29 mouse cellular contexts compared by ENCODE assay signal in genomic region chr16:88651952-88652351, GRCm38 (mm10). TPM values are rescaled to one million over a fixed set of nuclear protein-coding genes. Genes with fewer than 3 reads are reported as not detected.
DNase-seq lines count a peak whose midpoint lies in the region; ATAC-seq and TF ChIP-seq lines count a peak whose summit lies in the region.
"Had no signal": no experiment of that assay in that cellular context is flagged by ENCODE, and none has a peak within 500 bp of the region (broad histone marks: within the 10 kb centered on the region; RNA-seq: fewer than 3 reads in every experiment).

No protein-coding gene starts in this region.

- H3K27me3 ChIP-seq in kidney, adult 2 months (replicated peaks; ENCODE audit: control insufficient read depth, insufficient read depth, low read length) = no peaks in the 10 kb centered on the region
- H3K27me3 ChIP-seq in kidney, embryonic 15.5 days = no peaks in the 10 kb centered on the region
- H3K27me3 ChIP-seq in kidney, embryonic 14.5 days (ENCODE audit: control insufficient read depth, insufficient read depth, low read length) = no peaks in the 10 kb centered on the region
- H3K27me3 ChIP-seq: embryonic facial prominence, embryonic 13.5 days; forebrain, embryonic 12.5 days; forebrain, embryonic 15.5 days; heart, embryonic 12.5 days; heart, embryonic 15.5 days; hindbrain, embryonic 13.5 days had no signal

- no peak overlapping the region for H3K27ac ChIP-seq in kidney, adult 2 months (ENCODE audit: insufficient read depth, low read depth, low read length)
- no peak overlapping the region for H3K27ac ChIP-seq in kidney, embryonic 15.5 days
- no peak overlapping the region for H3K27ac ChIP-seq in kidney, embryonic 14.5 days (ENCODE audit: low read depth, low read length)
- H3K27ac ChIP-seq: embryonic facial prominence, embryonic 10.5 days; embryonic facial prominence, embryonic 13.5 days; forebrain, embryonic 12.5 days; forebrain, embryonic 15.5 days; heart, embryonic 15.5 days; hindbrain, embryonic 10.5 days; hindbrain, embryonic 13.5 days had no signal

- no peak for TF ChIP-seq CTCF in kidney, adult 2 months (conservative IDR thresholded peaks at IDR 0.05; ENCODE audit: insufficient read depth, insufficient read length, low read depth, low read length)

- DNase-seq in kidney, adult 2 months = peak; percentile 63
- no peak for DNase-seq in kidney, postnatal 4 days
- peak; percentile 8 to 46 for DNase-seq in kidney, postnatal 25 days
- peak; percentile 25 to 31 for DNase-seq in kidney, postnatal 36 days
- DNase-seq: adrenal gland, adult 2 months; adrenal gland, postnatal 14 days; cerebellum, adult 11 months; cerebellum, adult 2 months; cerebellum, adult 9-11 months; cerebellum, postnatal 25 days; embryo, embryonic 11 days; gastrocnemius, postnatal 25 days; heart, adult 18-20 months; heart, postnatal 10 days; heart, postnatal 36 days had no signal

- H3K9ac ChIP-seq in kidney, embryonic 15.5 days = no peak overlapping the region
- H3K9ac ChIP-seq in kidney, embryonic 14.5 days (ENCODE audit: low read depth, low read length) = no peak overlapping the region
- H3K9ac ChIP-seq: embryonic facial prominence, embryonic 13.5 days; forebrain, embryonic 12.5 days; forebrain, embryonic 15.5 days; heart, embryonic 12.5 days; heart, embryonic 15.5 days; hindbrain, embryonic 13.5 days had no signal

- TF ChIP-seq POLR2A in kidney, adult 2 months (IDR thresholded peaks at IDR 0.05; ENCODE audit: low read depth, low read length) = no peak

- no peak overlapping the region for H3K4me3 ChIP-seq in kidney, adult 2 months (ENCODE audit: insufficient read depth, low read depth, low read length)
- H3K4me3 ChIP-seq in kidney, embryonic 15.5 days (replicated peaks) = no peak overlapping the region
- H3K4me3 ChIP-seq in kidney, embryonic 14.5 days (ENCODE audit: low read length) = no peak overlapping the region
- H3K4me3 ChIP-seq: embryonic facial prominence, embryonic 10.5 days; embryonic facial prominence, embryonic 13.5 days; erythroblast, embryonic 14.5 days; forebrain, embryonic 12.5 days; forebrain, embryonic 15.5 days; heart, embryonic 12.5 days; heart, embryonic 15.5 days; hindbrain, embryonic 10.5 days; hindbrain, embryonic 13.5 days had no signal

- no peak overlapping the region for H3K4me2 ChIP-seq in kidney, embryonic 15.5 days
- no peak overlapping the region for H3K4me2 ChIP-seq in kidney, embryonic 14.5 days (replicated peaks; ENCODE audit: low read depth, low read length)
- H3K4me2 ChIP-seq: embryonic facial prominence, embryonic 13.5 days; forebrain, embryonic 12.5 days; forebrain, embryonic 15.5 days; heart, embryonic 12.5 days; heart, embryonic 15.5 days; hindbrain, embryonic 13.5 days had no signal

- no peaks in the 10 kb centered on the region for H3K9me3 ChIP-seq in kidney, embryonic 15.5 days (replicated peaks)
- H3K9me3 ChIP-seq in kidney, embryonic 14.5 days (ENCODE audit: control insufficient read depth, low read length) = no peaks in the 10 kb centered on the region
- H3K9me3 ChIP-seq: embryonic facial prominence, embryonic 10.5 days; embryonic facial prominence, embryonic 13.5 days; forebrain, embryonic 12.5 days; forebrain, embryonic 15.5 days; heart, embryonic 12.5 days; heart, embryonic 15.5 days; hindbrain, embryonic 10.5 days; hindbrain, embryonic 13.5 days had no signal

- H3K4me1 ChIP-seq in kidney, adult 2 months (ENCODE audit: control insufficient read depth, insufficient read depth, low read length) = no peaks in the 10 kb centered on the region; the same call in 1 of the 2 replicates
- peaks cover 8% of the 10 kb centered on the region; the same call in 1 of the 2 replicates for H3K4me1 ChIP-seq in kidney, embryonic 15.5 days
- no peaks in the 10 kb centered on the region for H3K4me1 ChIP-seq in kidney, embryonic 14.5 days (ENCODE audit: control insufficient read depth, insufficient read depth, low read length)
- H3K4me1 ChIP-seq: embryonic facial prominence, embryonic 13.5 days; forebrain, embryonic 12.5 days; forebrain, embryonic 15.5 days; heart, embryonic 12.5 days; heart, embryonic 15.5 days; hindbrain, embryonic 13.5 days had no signal

- 0 out of 2 replicates have a peak, but pooled peaks have one; percentile 33 for ATAC-seq in kidney, embryonic 15.5 days (replicated peaks; ENCODE audit: low FRiP score)
- ATAC-seq in kidney, embryonic 14.5 days (ENCODE audit: low FRiP score, low TSS enrichment) = no peak
- ATAC-seq: CD4-positive, CD25-positive, alpha-beta regulatory T cell, adult 4 months; forebrain, embryonic 15.5 days had no signal

- no peaks in the 10 kb centered on the region for H3K36me3 ChIP-seq in kidney, adult 2 months (ENCODE audit: control insufficient read depth, insufficient read depth, low read length)
- H3K36me3 ChIP-seq in kidney, embryonic 15.5 days = no peaks in the 10 kb centered on the region
- H3K36me3 ChIP-seq in kidney, embryonic 14.5 days (ENCODE audit: control insufficient read depth, insufficient read depth, low read length) = no peaks in the 10 kb centered on the region
- H3K36me3 ChIP-seq: embryonic facial prominence, embryonic 10.5 days; embryonic facial prominence, embryonic 13.5 days; forebrain, embryonic 12.5 days; forebrain, embryonic 15.5 days; heart, embryonic 12.5 days; heart, embryonic 15.5 days; hindbrain, embryonic 10.5 days; hindbrain, embryonic 13.5 days had no signal

- WGBS in kidney, adult 2 months = 36% methylated on average over 2 of the region's 2 CpGs
- whole genome bisulfite sequencing in kidney, embryonic 15.5 days = 72% methylated on average over 2 of the region's 2 CpGs
- WGBS in kidney, embryonic 14.5 days = 74% methylated on average over 2 of the region's 2 CpGs

RNA-seq across cellular contexts. Expression of gene Krtap26-1, which starts 4.4 kb away (rescaled TPM):
- polyA plus RNA-seq in kidney, adult 2 months (2012; rRNA removed) = not detected in 2 replicates
- polyA plus RNA-seq in kidney, embryonic 15.5 days (2015; fragmentation: Nextera tagmentation; extraction: Ambion mirVana) = not detected in 2 replicates
- polyA plus RNA-seq in kidney, embryonic 14.5 days (2014; fragmentation: Nextera tagmentation; extraction: Ambion mirVana) = not detected in 2 replicates
- polyA plus RNA-seq: adrenal gland, adult 2 months; C2C12; CD4-positive, CD25-positive, alpha-beta regulatory T cell, adult 4 months; cerebellum, adult 2 months; embryonic facial prominence, embryonic 10.5 days; embryonic facial prominence, embryonic 13.5 days; erythroblast, embryonic 14.5 days; forebrain, embryonic 12.5 days; forebrain, embryonic 15.5 days; gonadal fat pad, adult 2 months; heart, embryonic 12.5 days; heart, embryonic 15.5 days; hindbrain, embryonic 10.5 days; hindbrain, embryonic 13.5 days had no signal

RNA-seq across cellular contexts. Expression of gene Krtap27-1, which starts 19.5 kb away (rescaled TPM):
- polyA plus RNA-seq in kidney, adult 2 months (2012; rRNA removed) = not detected in 2 replicates
- polyA plus RNA-seq in kidney, embryonic 15.5 days (2015; fragmentation: Nextera tagmentation; extraction: Ambion mirVana) = not detected in 2 replicates
- polyA plus RNA-seq in kidney, embryonic 14.5 days (2014; fragmentation: Nextera tagmentation; extraction: Ambion mirVana) = not detected in 2 replicates
- polyA plus RNA-seq: adrenal gland, adult 2 months; C2C12; CD4-positive, CD25-positive, alpha-beta regulatory T cell, adult 4 months; cerebellum, adult 2 months; embryonic facial prominence, embryonic 10.5 days; embryonic facial prominence, embryonic 13.5 days; erythroblast, embryonic 14.5 days; forebrain, embryonic 12.5 days; forebrain, embryonic 15.5 days; gonadal fat pad, adult 2 months; heart, embryonic 12.5 days; heart, embryonic 15.5 days; hindbrain, embryonic 10.5 days; hindbrain, embryonic 13.5 days had no signal

RNA-seq across cellular contexts. Expression of gene 2310079G19Rik, which starts 24.5 kb away (rescaled TPM):
- not detected in 2 replicates for polyA plus RNA-seq in kidney, adult 2 months (2012; rRNA removed)
- polyA plus RNA-seq in kidney, embryonic 15.5 days (2015; fragmentation: Nextera tagmentation; extraction: Ambion mirVana) = not detected in 2 replicates
- not detected in 2 replicates for polyA plus RNA-seq in kidney, embryonic 14.5 days (2014; fragmentation: Nextera tagmentation; extraction: Ambion mirVana)
- polyA plus RNA-seq: adrenal gland, adult 2 months; C2C12; CD4-positive, CD25-positive, alpha-beta regulatory T cell, adult 4 months; cerebellum, adult 2 months; embryonic facial prominence, embryonic 10.5 days; embryonic facial prominence, embryonic 13.5 days; erythroblast, embryonic 14.5 days; forebrain, embryonic 12.5 days; forebrain, embryonic 15.5 days; gonadal fat pad, adult 2 months; heart, embryonic 12.5 days; heart, embryonic 15.5 days; hindbrain, embryonic 10.5 days; hindbrain, embryonic 13.5 days had no signal

RNA-seq across cellular contexts. Expression of gene Krtap24-1, which starts 39.9 kb away (rescaled TPM):
- polyA plus RNA-seq in kidney, adult 2 months (2012; rRNA removed) = not detected in 2 replicates
- polyA plus RNA-seq in kidney, embryonic 15.5 days (2015; fragmentation: Nextera tagmentation; extraction: Ambion mirVana) = not detected in 2 replicates
- not detected in 2 replicates for polyA plus RNA-seq in kidney, embryonic 14.5 days (2014; fragmentation: Nextera tagmentation; extraction: Ambion mirVana)
- polyA plus RNA-seq: adrenal gland, adult 2 months; C2C12; CD4-positive, CD25-positive, alpha-beta regulatory T cell, adult 4 months; cerebellum, adult 2 months; embryonic facial prominence, embryonic 10.5 days; embryonic facial prominence, embryonic 13.5 days; erythroblast, embryonic 14.5 days; forebrain, embryonic 12.5 days; forebrain, embryonic 15.5 days; gonadal fat pad, adult 2 months; heart, embryonic 12.5 days; heart, embryonic 15.5 days; hindbrain, embryonic 10.5 days; hindbrain, embryonic 13.5 days had no signal

RNA-seq across cellular contexts. Expression of gene 2310061N02Rik, which starts 55.8 kb away (rescaled TPM):
- not detected in 2 replicates for polyA plus RNA-seq in kidney, adult 2 months (2012; rRNA removed)
- polyA plus RNA-seq in kidney, embryonic 15.5 days (2015; fragmentation: Nextera tagmentation; extraction: Ambion mirVana) = not detected in 2 replicates
- not detected in 2 replicates for polyA plus RNA-seq in kidney, embryonic 14.5 days (2014; fragmentation: Nextera tagmentation; extraction: Ambion mirVana)
- polyA plus RNA-seq: adrenal gland, adult 2 months; C2C12; CD4-positive, CD25-positive, alpha-beta regulatory T cell, adult 4 months; cerebellum, adult 2 months; embryonic facial prominence, embryonic 10.5 days; embryonic facial prominence, embryonic 13.5 days; erythroblast, embryonic 14.5 days; forebrain, embryonic 12.5 days; forebrain, embryonic 15.5 days; gonadal fat pad, adult 2 months; heart, embryonic 12.5 days; heart, embryonic 15.5 days; hindbrain, embryonic 10.5 days; hindbrain, embryonic 13.5 days had no signal

Comparison
In these comparisons a context has a peak if more than half of its experiments do, and no peak if none do; other contexts are left out.
1. DNase-seq: peak in kidney, adult 2 months (single experiment), kidney, postnatal 25 days (2 of 2) and kidney, postnatal 36 days (2 of 2); none in kidney, postnatal 4 days (0 of 2).